Mouse (Mus musculus) testis, adult 2 months (tissue): Measurements from ENCODE around the gene Dusp10.

Source experiments
- CTCF ChIP-seq: fragments of 200-500 bp; IDR thresholded peaks from 2 replicates; pipeline ENCODE4 v1.5.1; 2012; ENCODE audit warnings: low read depth, mild to moderate bottlenecking, inconsistent platforms, low read length, moderate library complexity; ENCODE audit not compliant: control insufficient read depth, insufficient read depth, insufficient replicate concordance
- POLR2A ChIP-seq: fragments of 200-500 bp; IDR thresholded peaks from 2 replicates; pipeline ENCODE4 v1.6.1; 2012; ENCODE audit warnings: low read depth, mild to moderate bottlenecking, inconsistent platforms, low read length, moderate library complexity; ENCODE audit not compliant: control insufficient read depth

DNA sequence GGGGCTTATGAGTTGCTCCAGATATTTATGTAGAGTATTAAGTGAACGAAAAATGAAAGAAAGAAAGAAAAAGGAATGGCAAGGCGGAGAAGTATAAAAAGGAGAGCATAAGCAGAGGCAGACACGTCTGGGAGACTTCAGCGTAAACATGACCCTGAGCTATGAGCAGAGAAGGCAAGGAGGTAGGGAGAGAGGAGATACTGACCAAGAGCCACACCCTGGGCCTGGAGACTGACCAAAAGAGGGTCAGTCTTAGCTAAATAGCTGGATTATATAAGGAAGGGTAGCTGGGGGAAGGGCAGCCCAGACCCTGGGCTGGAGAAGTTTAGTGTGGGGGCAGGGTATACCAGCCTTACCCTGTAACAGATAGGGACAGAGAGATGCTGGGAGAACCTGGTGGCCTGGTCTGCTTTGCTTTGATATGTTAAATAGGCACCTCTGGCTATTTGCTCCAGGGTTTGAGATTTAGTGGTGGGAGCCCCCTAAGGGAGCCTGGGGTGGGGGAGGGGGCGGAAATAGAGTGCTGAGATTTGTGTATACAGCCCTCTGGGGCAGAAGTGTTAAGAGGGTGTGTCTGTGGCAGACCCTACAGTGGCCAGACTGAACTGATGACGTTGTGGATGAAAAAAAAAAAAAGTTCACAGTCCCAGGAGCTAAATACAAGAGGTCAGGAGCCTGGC is 6.1 kb downstream of the Dusp10 start:
- no peak for TF ChIP-seq CTCF
- no peak for TF ChIP-seq POLR2A
